Mouse (Mus musculus): ENCODE data around the gene St3gal3. TPM values are rescaled to one million over a fixed set of nuclear protein-coding genes. Genes with fewer than 3 reads are reported as not detected.

Gene St3gal3
- polyA plus RNA-seq, 1 experiment, result 8.9 TPM

- H3K36me3 ChIP-seq (ENCODE audit: control insufficient read depth, insufficient read depth, low read length), result no peaks in the 10 kb centered on the region
- no peak overlapping the region for H3K27ac ChIP-seq (ENCODE audit: insufficient read depth, low read length)
- no peak for TF ChIP-seq POLR2A (IDR thresholded peaks at IDR 0.05; ENCODE audit: low read depth, low read length)
- no peak for TF ChIP-seq CTCF (IDR thresholded peaks at IDR 0.05; ENCODE audit: extremely low read depth, insufficient read depth, insufficient read length, insufficient replicate concordance)
- H3K4me3 ChIP-seq (ENCODE audit: extremely low read depth, insufficient read depth, insufficient read length), result no peak overlapping the region
- 86% methylated on average over 9 of the region's 9 CpGs for WGBS
- H3K4me1 ChIP-seq (ENCODE audit: control insufficient read depth, insufficient read depth, insufficient read length), result no peaks in the 10 kb centered on the region
- no peaks in the 10 kb centered on the region for H3K27me3 ChIP-seq (ENCODE audit: control insufficient read depth, insufficient read depth, low read length)
- DNase-seq (ENCODE audit: low read depth in 1 of 2, low spot score in 2 of 2), result no peak
These were observed 156.4 kb downstream of the St3gal3 start for GRCm38 (mm10) chr4:117978282-117978681.

DNA sequence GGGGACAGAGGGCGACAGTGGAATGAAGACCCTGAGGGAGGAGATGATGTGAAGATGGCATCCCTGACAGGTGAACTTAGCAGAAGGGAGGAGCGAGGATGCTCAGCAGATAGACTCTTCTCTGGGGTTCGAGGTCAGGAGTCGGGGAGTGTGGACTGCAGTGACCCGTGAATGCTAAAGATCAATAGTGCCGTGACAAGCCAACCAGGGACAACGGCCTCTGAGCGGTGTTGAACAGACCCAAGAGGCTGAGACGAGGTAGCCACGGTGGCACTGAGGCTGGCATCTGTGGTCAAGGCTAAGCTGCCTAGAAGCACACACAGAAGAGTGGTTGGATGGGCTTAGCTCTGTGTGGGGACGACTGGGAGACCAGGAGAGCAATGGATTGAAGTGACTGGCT is 156.9 kb downstream of the St3gal3 start:
- whole genome bisulfite sequencing, result 93% methylated on average over 11 of the region's 11 CpGs
- H3K27ac ChIP-seq (ENCODE audit: insufficient read depth, low read length), result no peak overlapping the region

DNA sequence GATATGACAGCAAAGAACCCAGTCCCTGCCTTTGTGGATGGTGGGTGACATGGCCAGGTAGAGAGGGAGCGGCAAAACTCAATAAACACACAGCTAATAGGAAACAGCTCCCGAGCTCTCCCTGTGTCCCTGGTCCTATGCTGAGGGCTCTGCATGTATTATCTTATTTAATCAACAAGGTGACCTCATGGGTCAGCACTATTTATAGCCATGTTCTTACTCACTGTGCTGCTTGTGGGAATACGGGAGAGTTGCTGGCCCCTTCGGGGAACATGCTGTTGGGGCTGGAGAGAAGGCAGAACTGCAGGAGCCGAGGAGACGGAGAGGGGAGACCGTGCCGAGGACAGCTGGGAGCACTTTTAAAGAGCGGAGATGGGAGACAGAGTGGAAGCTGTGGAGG is 157.3 kb downstream of the St3gal3 start:
- 90% methylated on average over 9 of the region's 9 CpGs for WGBS
- Histone ChIP-seq H3K4me3 (ENCODE audit: extremely low read depth, insufficient read depth, insufficient read length) (no peak overlapping the region), H3K36me3 (ENCODE audit: control insufficient read depth, insufficient read depth, low read length) (no peaks in the 10 kb centered on the region), H3K27me3 (ENCODE audit: control insufficient read depth, insufficient read depth, low read length) (no peaks in the 10 kb centered on the region), H3K4me1 (ENCODE audit: control insufficient read depth, insufficient read depth, insufficient read length) (no peaks in the 10 kb centered on the region), H3K27ac (ENCODE audit: insufficient read depth, low read length) (no peak overlapping the region)
- DNase-seq (ENCODE audit: low read depth in 1 of 2, low spot score in 2 of 2), result no peak
- TF ChIP-seq CTCF (IDR thresholded peaks at IDR 0.05; ENCODE audit: extremely low read depth, insufficient read depth, insufficient read length, insufficient replicate concordance) (no peak), POLR2A (IDR thresholded peaks at IDR 0.05; ENCODE audit: low read depth, low read length) (no peak)

More for the DNA sequence above, 156.9 kb downstream of the St3gal3 start:
- no peak for DNase-seq (ENCODE audit: low read depth in 1 of 2, low spot score in 2 of 2)
- Histone ChIP-seq H3K4me3 (ENCODE audit: extremely low read depth, insufficient read depth, insufficient read length) (no peak overlapping the region), H3K4me1 (ENCODE audit: control insufficient read depth, insufficient read depth, insufficient read length) (no peaks in the 10 kb centered on the region), H3K27me3 (ENCODE audit: control insufficient read depth, insufficient read depth, low read length) (no peaks in the 10 kb centered on the region), H3K36me3 (ENCODE audit: control insufficient read depth, insufficient read depth, low read length) (no peaks in the 10 kb centered on the region)
- TF ChIP-seq POLR2A (IDR thresholded peaks at IDR 0.05; ENCODE audit: low read depth, low read length) (no peak), CTCF (IDR thresholded peaks at IDR 0.05; ENCODE audit: extremely low read depth, insufficient read depth, insufficient read length, insufficient replicate concordance) (no peak)

DNA sequence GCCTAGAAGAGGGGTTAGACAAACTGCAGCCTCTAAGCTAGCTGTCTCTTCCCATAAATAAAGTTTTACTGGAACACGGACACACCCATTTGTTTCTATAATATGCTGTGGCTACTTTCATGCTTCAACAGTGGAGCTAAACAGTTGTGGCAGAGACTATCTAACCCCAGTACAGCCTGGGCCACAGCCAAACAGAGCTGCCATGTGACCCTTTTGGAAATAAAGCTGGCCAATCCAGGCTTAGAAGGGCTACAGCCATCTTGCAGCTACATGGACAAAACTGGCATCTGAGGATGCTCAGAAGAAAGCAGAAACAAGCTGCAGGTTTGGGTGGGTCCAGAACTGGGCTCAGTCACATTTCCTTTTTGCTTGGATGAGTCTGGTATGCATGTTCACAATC is 158.9 kb downstream of the St3gal3 start:
- no peaks in the 10 kb centered on the region for H3K36me3 ChIP-seq (ENCODE audit: control insufficient read depth, insufficient read depth, low read length)
- 91% methylated on average over 1 of the region's 1 CpGs for WGBS
- TF ChIP-seq POLR2A (IDR thresholded peaks at IDR 0.05; ENCODE audit: low read depth, low read length), result no peak
- TF ChIP-seq CTCF (IDR thresholded peaks at IDR 0.05; ENCODE audit: extremely low read depth, insufficient read depth, insufficient read length, insufficient replicate concordance), result no peak
- H3K27ac ChIP-seq (ENCODE audit: insufficient read depth, low read length), result no peak overlapping the region
- DNase-seq (ENCODE audit: low read depth in 1 of 2, low spot score in 2 of 2), result no peak
- H3K4me1 ChIP-seq (ENCODE audit: control insufficient read depth, insufficient read depth, insufficient read length), result no peaks in the 10 kb centered on the region
- no peak overlapping the region for H3K4me3 ChIP-seq (ENCODE audit: extremely low read depth, insufficient read depth, insufficient read length)
- H3K27me3 ChIP-seq (ENCODE audit: control insufficient read depth, insufficient read depth, low read length), result no peaks in the 10 kb centered on the region

- DNase-seq (ENCODE audit: low read depth in 1 of 2, low spot score in 2 of 2), result no peak
- Histone ChIP-seq H3K27me3 (ENCODE audit: control insufficient read depth, insufficient read depth, low read length) (no peaks in the 10 kb centered on the region), H3K4me3 (ENCODE audit: extremely low read depth, insufficient read depth, insufficient read length) (no peak overlapping the region), H3K4me1 (ENCODE audit: control insufficient read depth, insufficient read depth, insufficient read length) (no peaks in the 10 kb centered on the region), H3K36me3 (ENCODE audit: control insufficient read depth, insufficient read depth, low read length) (no peaks in the 10 kb centered on the region), H3K27ac (ENCODE audit: insufficient read depth, low read length) (no peak overlapping the region)
- WGBS, result 85% methylated on average over 5 of the region's 5 CpGs
- no peak for TF ChIP-seq CTCF (IDR thresholded peaks at IDR 0.05; ENCODE audit: extremely low read depth, insufficient read depth, insufficient read length, insufficient replicate concordance)
- TF ChIP-seq POLR2A (IDR thresholded peaks at IDR 0.05; ENCODE audit: low read depth, low read length), result no peak
These were observed 160.0 kb downstream of the St3gal3 start for GRCm38 (mm10) chr4:117974719-117975118.

- DNase-seq (ENCODE audit: low read depth in 1 of 2, low spot score in 2 of 2), result no peak
- no peak overlapping the region for H3K27ac ChIP-seq (ENCODE audit: insufficient read depth, low read length)
- no peaks in the 10 kb centered on the region for H3K4me1 ChIP-seq (ENCODE audit: control insufficient read depth, insufficient read depth, insufficient read length)
- 84% methylated on average over 10 of the region's 10 CpGs for WGBS
- no peak overlapping the region for H3K4me3 ChIP-seq (ENCODE audit: extremely low read depth, insufficient read depth, insufficient read length)
- H3K36me3 ChIP-seq (ENCODE audit: control insufficient read depth, insufficient read depth, low read length), result no peaks in the 10 kb centered on the region
- no peaks in the 10 kb centered on the region for H3K27me3 ChIP-seq (ENCODE audit: control insufficient read depth, insufficient read depth, low read length)
- no peak for TF ChIP-seq CTCF (IDR thresholded peaks at IDR 0.05; ENCODE audit: extremely low read depth, insufficient read depth, insufficient read length, insufficient replicate concordance)
- no peak for TF ChIP-seq POLR2A (IDR thresholded peaks at IDR 0.05; ENCODE audit: low read depth, low read length)
These were observed 161.7 kb downstream of the St3gal3 start for GRCm38 (mm10) chr4:117972999-117973398.

DNA sequence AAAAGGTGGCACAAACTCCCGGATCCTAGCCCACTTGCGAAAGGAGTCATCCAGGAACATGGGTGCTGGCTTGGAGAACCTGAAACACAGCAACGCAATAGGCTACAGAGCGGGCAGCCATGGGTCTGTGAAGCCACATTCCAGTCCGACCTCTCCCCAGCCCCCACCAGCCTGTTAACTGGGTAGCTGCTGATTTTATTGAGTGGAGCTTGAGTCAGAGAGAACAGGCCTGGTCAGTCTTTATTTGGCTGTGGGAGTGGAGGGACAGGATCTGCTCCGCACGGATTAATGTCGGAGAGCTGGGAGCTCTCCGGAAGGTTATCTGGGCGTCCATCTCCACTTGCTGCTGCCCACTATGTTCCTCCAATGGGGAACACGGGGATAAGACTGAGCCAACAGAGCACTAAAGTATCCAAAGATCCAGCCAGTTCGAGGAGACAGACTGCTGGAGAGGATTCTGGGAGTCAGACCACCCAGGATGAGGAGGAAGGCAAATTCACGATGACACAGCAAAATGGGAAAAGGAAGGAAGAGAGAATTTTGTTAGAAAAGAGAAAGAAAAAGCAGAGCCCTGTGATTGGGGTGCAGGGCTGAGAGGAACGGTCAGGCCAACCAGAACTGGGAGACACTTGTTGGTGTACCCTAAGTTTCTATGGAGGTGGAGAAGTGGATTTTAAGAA is 170.2 kb downstream of the St3gal3 start:
- no peak overlapping the region for H3K4me3 ChIP-seq (ENCODE audit: extremely low read depth, insufficient read depth, insufficient read length)
- WGBS, result 90% methylated on average over 14 of the region's 14 CpGs
- H3K27me3 ChIP-seq (ENCODE audit: control insufficient read depth, insufficient read depth, low read length), result no peaks in the 10 kb centered on the region
- H3K36me3 ChIP-seq (ENCODE audit: control insufficient read depth, insufficient read depth, low read length), result no peaks in the 10 kb centered on the region; the same call in 1 of the 2 replicates
- TF ChIP-seq POLR2A (IDR thresholded peaks at IDR 0.05; ENCODE audit: low read depth, low read length) (no peak), CTCF (IDR thresholded peaks at IDR 0.05; ENCODE audit: extremely low read depth, insufficient read depth, insufficient read length, insufficient replicate concordance) (no peak)
- no peak overlapping the region for H3K27ac ChIP-seq (ENCODE audit: insufficient read depth, low read length)
- DNase-seq (ENCODE audit: low read depth in 1 of 2, low spot score in 2 of 2), result no peak
- H3K4me1 ChIP-seq (ENCODE audit: control insufficient read depth, insufficient read depth, insufficient read length), result no peaks in the 10 kb centered on the region
